Mouse (Mus musculus): ENCODE data around the gene Dapp1.

Gene Dapp1

GRCm38 (mm10) chr3:137981382-137981750 lies at the start of gene Dapp1:
Dapp1 (minus strand) TSS chr3:137981545.
- in situ Hi-C loops (cut with MboI, MseI): loop anchor here (5.0 kb wide), 1 partner anchor 161 kb away; the partner anchor contains the start of genes Mttp and Trmt10a

GRCm38 (mm10) chr3:138030563-138030962 lies 49.2 kb upstream of the Dapp1 start:
- in situ Hi-C loops (cut with MboI, MseI): loop anchor here (10.0 kb wide), 1 partner anchor 586 kb away; no protein-coding TSS in a partner anchor

GRCm38 (mm10) chr3:138029351-138029750 lies 48.0 kb upstream of the Dapp1 start:
- in situ Hi-C loops (cut with MboI, MseI): no loop called here

- in situ Hi-C loops (cut with MboI, MseI): no loop called here
Measured at GRCm38 (mm10) chr3:138027575-138028362, 46.4 kb upstream of the Dapp1 start.

- in situ Hi-C loops (cut with MboI, MseI): no loop called here
Measured at GRCm38 (mm10) chr3:138026286-138026685, 44.9 kb upstream of the Dapp1 start.

GRCm38 (mm10) chr3:138022651-138023050 lies 41.3 kb upstream of the Dapp1 start:
- in situ Hi-C loops (cut with MboI, MseI): no loop called here

- in situ Hi-C loops (cut with MboI, MseI): no loop called here
Measured at GRCm38 (mm10) chr3:138022003-138022402, 40.7 kb upstream of the Dapp1 start.

GRCm38 (mm10) chr3:138016810-138017209 lies 35.5 kb upstream of the Dapp1 start:
- in situ Hi-C loops (cut with MboI, MseI): loop anchor here (10.0 kb wide), 1 partner anchor 108 kb away; no protein-coding TSS in a partner anchor

GRCm38 (mm10) chr3:138014725-138015124 lies 33.4 kb upstream of the Dapp1 start:
- in situ Hi-C loops (cut with MboI, MseI): loop anchor here (10.0 kb wide), 1 partner anchor 110 kb away; no protein-coding TSS in a partner anchor

GRCm38 (mm10) chr3:138012351-138012750 lies 31.0 kb upstream of the Dapp1 start:
- in situ Hi-C loops (cut with MboI, MseI): loop anchor here (10.0 kb wide), 1 partner anchor 112 kb away; no protein-coding TSS in a partner anchor

GRCm38 (mm10) chr3:138008152-138008551 lies 26.8 kb upstream of the Dapp1 start:
- in situ Hi-C loops (cut with MboI, MseI): no loop called here

GRCm38 (mm10) chr3:138006896-138007295 lies 25.6 kb upstream of the Dapp1 start:
- in situ Hi-C loops (cut with MboI, MseI): no loop called here

GRCm38 (mm10) chr3:138003264-138003663 lies 21.9 kb upstream of the Dapp1 start:
- in situ Hi-C loops (cut with MboI, MseI): no loop called here

- in situ Hi-C loops (cut with MboI, MseI): no loop called here
Measured at GRCm38 (mm10) chr3:138002545-138002944, 21.2 kb upstream of the Dapp1 start.

- in situ Hi-C loops (cut with MboI, MseI): no loop called here
Measured at GRCm38 (mm10) chr3:138001865-138002264, 20.5 kb upstream of the Dapp1 start.

GRCm38 (mm10) chr3:138000724-138001069 lies 19.4 kb upstream of the Dapp1 start:
- in situ Hi-C loops (cut with MboI, MseI): no loop called here

- in situ Hi-C loops (cut with MboI, MseI): no loop called here
Measured at GRCm38 (mm10) chr3:138000062-138000723, 18.8 kb upstream of the Dapp1 start.

- in situ Hi-C loops (cut with MboI, MseI): loop anchor here (10.0 kb wide), 1 partner anchor 435 kb away; no protein-coding TSS in a partner anchor
Measured at GRCm38 (mm10) chr3:137999224-137999790, 18.0 kb upstream of the Dapp1 start.

- in situ Hi-C loops (cut with MboI, MseI): loop anchor here (10.0 kb wide), 1 partner anchor 436 kb away; no protein-coding TSS in a partner anchor
Measured at GRCm38 (mm10) chr3:137998491-137999223, 17.3 kb upstream of the Dapp1 start.

GRCm38 (mm10) chr3:137995486-137995885 lies 14.1 kb upstream of the Dapp1 start:
- in situ Hi-C loops (cut with MboI, MseI): loop anchor here (10.0 kb wide), 1 partner anchor 439 kb away; no protein-coding TSS in a partner anchor

GRCm38 (mm10) chr3:137994196-137994595 lies 12.9 kb upstream of the Dapp1 start:
- in situ Hi-C loops (cut with MboI, MseI): loop anchor here (10.0 kb wide), 1 partner anchor 441 kb away; no protein-coding TSS in a partner anchor
